Mouse (Mus musculus): Measurements from ENCODE around the gene Ikzf2. TPM values are rescaled to one million over a fixed set of nuclear protein-coding genes. Genes with fewer than 3 reads are reported as not detected.

The Ikzf2 gene
- polyA plus RNA-seq, 1 experiment = 0.19 TPM

DNA sequence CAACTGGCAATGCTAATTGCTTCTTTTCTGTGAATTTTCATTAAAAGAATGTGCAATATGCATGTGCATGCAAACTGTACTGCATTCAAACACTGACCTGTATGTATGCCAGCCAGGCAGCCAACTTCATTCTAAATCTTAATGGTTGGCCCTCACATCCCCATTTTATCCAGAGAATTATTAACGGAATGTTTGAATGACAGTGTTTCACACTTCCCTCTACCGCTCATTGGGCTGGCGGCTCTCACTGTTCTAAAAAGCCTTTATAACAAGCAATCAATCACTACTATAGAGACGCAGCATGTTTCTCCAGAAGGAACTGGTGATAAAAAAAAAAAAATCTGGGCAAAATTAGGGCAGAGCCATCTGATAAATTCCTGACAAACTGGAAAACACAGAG, 151.5 kb downstream of the Ikzf2 start:
- no peaks in the 10 kb centered on the region for H3K27me3 ChIP-seq (ENCODE audit: control insufficient read depth, insufficient read depth, low read length)
- no peak overlapping the region for H3K27ac ChIP-seq (ENCODE audit: control insufficient read depth, insufficient read depth, low read depth, low read length)
- H3K4me1 ChIP-seq (ENCODE audit: control insufficient read depth, insufficient read depth, low read length) = no peaks in the 10 kb centered on the region
- no peak overlapping the region for H3K4me3 ChIP-seq (ENCODE audit: control insufficient read depth, low read depth, low read length)
- TF ChIP-seq POLR2A (IDR thresholded peaks at IDR 0.05; ENCODE audit: control insufficient read depth, low read depth, low read length) (no peak), CTCF (IDR thresholded peaks at IDR 0.05; ENCODE audit: control insufficient read depth, insufficient read depth, insufficient replicate concordance, low read depth, low read length) (no peak)
- no peaks in the 10 kb centered on the region for H3K36me3 ChIP-seq (ENCODE audit: control insufficient read depth, insufficient read depth, low read length)

DNA sequence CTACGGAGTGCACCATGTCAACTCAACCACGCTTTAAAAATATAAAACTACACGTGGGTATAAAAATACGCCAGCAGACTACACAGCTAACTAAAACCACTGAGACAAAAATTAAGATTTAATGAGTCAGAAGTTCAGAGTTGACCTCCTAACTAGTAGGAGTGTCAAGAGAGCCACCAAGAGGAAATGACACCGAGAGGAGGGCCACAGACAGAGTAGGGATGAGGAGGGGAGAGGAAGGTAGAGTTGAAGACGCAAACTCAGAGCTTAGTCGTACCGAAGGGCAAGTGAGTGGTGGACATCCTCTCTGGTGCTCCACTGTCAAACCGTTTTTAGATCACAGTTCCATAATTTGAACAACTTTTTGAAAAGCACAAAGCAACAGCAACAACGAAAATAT, 154.0 kb downstream of the Ikzf2 start:
- no peak overlapping the region for H3K27ac ChIP-seq (ENCODE audit: control insufficient read depth, insufficient read depth, low read depth, low read length)
- no peaks in the 10 kb centered on the region for H3K4me1 ChIP-seq (ENCODE audit: control insufficient read depth, insufficient read depth, low read length)
- no peaks in the 10 kb centered on the region for H3K27me3 ChIP-seq (ENCODE audit: control insufficient read depth, insufficient read depth, low read length)
- TF ChIP-seq CTCF (IDR thresholded peaks at IDR 0.05; ENCODE audit: control insufficient read depth, insufficient read depth, insufficient replicate concordance, low read depth, low read length) (no peak), POLR2A (IDR thresholded peaks at IDR 0.05; ENCODE audit: control insufficient read depth, low read depth, low read length) (no peak)
- H3K36me3 ChIP-seq (ENCODE audit: control insufficient read depth, insufficient read depth, low read length) = no peaks in the 10 kb centered on the region
- no peak overlapping the region for H3K4me3 ChIP-seq (ENCODE audit: control insufficient read depth, low read depth, low read length)

GRCm38 (mm10) chr1:69528696-69529095, 158.3 kb downstream of the Ikzf2 start:
- Histone ChIP-seq H3K27me3 (ENCODE audit: control insufficient read depth, insufficient read depth, low read length) (no peaks in the 10 kb centered on the region), H3K27ac (ENCODE audit: control insufficient read depth, insufficient read depth, low read depth, low read length) (no peak overlapping the region), H3K36me3 (ENCODE audit: control insufficient read depth, insufficient read depth, low read length) (no peaks in the 10 kb centered on the region), H3K4me1 (ENCODE audit: control insufficient read depth, insufficient read depth, low read length) (no peaks in the 10 kb centered on the region), H3K4me3 (ENCODE audit: control insufficient read depth, low read depth, low read length) (no peak overlapping the region)
- no peak for TF ChIP-seq CTCF (IDR thresholded peaks at IDR 0.05; ENCODE audit: control insufficient read depth, insufficient read depth, insufficient replicate concordance, low read depth, low read length)
- no peak for TF ChIP-seq POLR2A (IDR thresholded peaks at IDR 0.05; ENCODE audit: control insufficient read depth, low read depth, low read length)

DNA sequence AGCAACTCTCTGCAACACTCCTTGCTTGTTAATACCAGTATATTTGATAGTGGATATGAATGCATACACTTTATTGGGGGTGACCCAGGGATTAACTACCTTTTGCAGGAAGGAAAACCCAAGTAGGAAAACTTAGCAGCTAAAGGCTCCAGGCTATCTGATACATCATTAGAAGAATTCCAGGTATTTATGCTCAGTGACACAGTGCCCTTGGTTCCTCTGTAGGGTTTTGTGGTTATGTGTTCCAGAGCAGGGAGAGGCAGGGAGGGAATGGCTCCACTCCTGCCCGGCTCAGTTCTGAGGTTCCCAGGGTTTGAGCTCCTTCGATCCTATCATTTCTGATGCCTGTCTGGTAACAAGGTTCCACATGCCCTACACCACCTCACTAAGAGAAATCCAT, 165.4 kb downstream of the Ikzf2 start:
- H3K36me3 ChIP-seq (ENCODE audit: control insufficient read depth, insufficient read depth, low read length) = no peaks in the 10 kb centered on the region
- no peak overlapping the region for H3K4me3 ChIP-seq (ENCODE audit: control insufficient read depth, low read depth, low read length)
- no peaks in the 10 kb centered on the region for H3K4me1 ChIP-seq (ENCODE audit: control insufficient read depth, insufficient read depth, low read length)
- TF ChIP-seq POLR2A (IDR thresholded peaks at IDR 0.05; ENCODE audit: control insufficient read depth, low read depth, low read length) = no peak
- no peak for TF ChIP-seq CTCF (IDR thresholded peaks at IDR 0.05; ENCODE audit: control insufficient read depth, insufficient read depth, insufficient replicate concordance, low read depth, low read length)
- H3K27me3 ChIP-seq (ENCODE audit: control insufficient read depth, insufficient read depth, low read length) = no peaks in the 10 kb centered on the region
- no peak overlapping the region for H3K27ac ChIP-seq (ENCODE audit: control insufficient read depth, insufficient read depth, low read depth, low read length)

GRCm38 (mm10) chr1:69519356-69519755, 167.7 kb downstream of the Ikzf2 start:
- no peaks in the 10 kb centered on the region for H3K27me3 ChIP-seq (ENCODE audit: control insufficient read depth, insufficient read depth, low read length)

DNA sequence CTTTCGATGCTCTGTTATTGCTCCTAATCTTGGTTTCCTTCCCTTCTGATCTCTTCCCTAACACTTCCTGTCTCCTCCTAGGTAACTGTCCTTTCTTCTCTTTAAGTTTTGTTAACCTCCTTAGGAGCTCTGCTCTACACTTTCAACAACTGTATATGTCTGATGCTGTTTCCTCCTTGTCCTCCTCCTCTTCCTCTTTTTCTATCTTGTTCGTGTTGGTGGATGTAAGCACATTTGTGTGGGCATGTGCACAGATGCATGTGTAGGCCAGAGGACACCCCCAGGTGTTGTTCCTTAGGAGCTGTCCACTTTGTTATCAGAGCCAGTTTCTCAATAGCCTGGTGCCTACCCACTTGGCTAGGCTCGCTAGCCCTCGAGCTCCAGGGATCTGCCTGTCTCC, 169.0 kb downstream of the Ikzf2 start:
- Histone ChIP-seq H3K4me3 (ENCODE audit: control insufficient read depth, low read depth, low read length) (no peak overlapping the region), H3K27ac (ENCODE audit: control insufficient read depth, insufficient read depth, low read depth, low read length) (no peak overlapping the region), H3K27me3 (ENCODE audit: control insufficient read depth, insufficient read depth, low read length) (no peaks in the 10 kb centered on the region), H3K36me3 (ENCODE audit: control insufficient read depth, insufficient read depth, low read length) (no peaks in the 10 kb centered on the region), H3K4me1 (ENCODE audit: control insufficient read depth, insufficient read depth, low read length) (no peaks in the 10 kb centered on the region)
- TF ChIP-seq POLR2A (IDR thresholded peaks at IDR 0.05; ENCODE audit: control insufficient read depth, low read depth, low read length) = no peak
- no peak for TF ChIP-seq CTCF (IDR thresholded peaks at IDR 0.05; ENCODE audit: control insufficient read depth, insufficient read depth, insufficient replicate concordance, low read depth, low read length)

More at GRCm38 (mm10) chr1:69519356-69519755, 167.7 kb downstream of the Ikzf2 start:
- Histone ChIP-seq H3K4me3 (ENCODE audit: control insufficient read depth, low read depth, low read length) (no peak overlapping the region), H3K4me1 (ENCODE audit: control insufficient read depth, insufficient read depth, low read length) (no peaks in the 10 kb centered on the region), H3K36me3 (ENCODE audit: control insufficient read depth, insufficient read depth, low read length) (no peaks in the 10 kb centered on the region), H3K27ac (ENCODE audit: control insufficient read depth, insufficient read depth, low read depth, low read length) (no peak overlapping the region)
- no peak for TF ChIP-seq CTCF (IDR thresholded peaks at IDR 0.05; ENCODE audit: control insufficient read depth, insufficient read depth, insufficient replicate concordance, low read depth, low read length)
- no peak for TF ChIP-seq POLR2A (IDR thresholded peaks at IDR 0.05; ENCODE audit: control insufficient read depth, low read depth, low read length)

- no peaks in the 10 kb centered on the region for H3K36me3 ChIP-seq (ENCODE audit: control insufficient read depth, insufficient read depth, low read length)
- no peak for TF ChIP-seq CTCF (IDR thresholded peaks at IDR 0.05; ENCODE audit: control insufficient read depth, insufficient read depth, insufficient replicate concordance, low read depth, low read length)
- no peak for TF ChIP-seq POLR2A (IDR thresholded peaks at IDR 0.05; ENCODE audit: control insufficient read depth, low read depth, low read length)
- no peaks in the 10 kb centered on the region for H3K4me1 ChIP-seq (ENCODE audit: control insufficient read depth, insufficient read depth, low read length)
- H3K27ac ChIP-seq (ENCODE audit: control insufficient read depth, insufficient read depth, low read depth, low read length) = no peak overlapping the region
- no peaks in the 10 kb centered on the region for H3K27me3 ChIP-seq (ENCODE audit: control insufficient read depth, insufficient read depth, low read length)
- no peak overlapping the region for H3K4me3 ChIP-seq (ENCODE audit: control insufficient read depth, low read depth, low read length)
These were observed 170.9 kb downstream of the Ikzf2 start for GRCm38 (mm10) chr1:69516144-69516543.
